In the genomic region with DNA sequence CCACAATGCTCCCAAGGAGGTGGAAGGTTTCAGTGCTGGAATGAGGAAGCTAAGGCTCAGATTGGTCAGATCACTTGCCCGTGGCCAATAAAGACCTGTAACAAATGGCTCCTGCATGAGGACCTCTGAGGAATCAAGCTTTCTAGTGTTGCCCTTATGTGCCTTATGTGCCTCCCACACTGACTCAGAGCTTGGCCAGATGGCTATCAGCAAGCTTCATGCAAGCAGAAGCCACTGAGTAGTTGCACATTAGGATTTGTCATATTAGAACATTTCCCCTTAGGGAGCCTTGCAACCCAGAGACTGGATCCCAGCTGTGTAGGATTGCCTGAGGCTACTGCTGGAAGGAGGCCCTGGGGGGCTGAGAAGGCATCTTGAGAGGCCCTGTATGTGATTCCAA, we compare ENCODE assay signal across 23 mouse cellular contexts. TPM values are rescaled to one million over a fixed set of nuclear protein-coding genes. Genes with fewer than 3 reads are reported as not detected.
DNase-seq lines count a peak whose midpoint lies in the region; TF ChIP-seq lines count a peak whose summit lies in the region.
"Had no signal": no experiment of that assay in that cellular context is flagged by ENCODE, and none has a peak within 500 bp of the region (broad histone marks: within the 10 kb centered on the region; RNA-seq: fewer than 3 reads in every experiment).

No protein-coding gene starts in this region.

- peak overlapping the region; percentile 92; the same call in 1 of the 2 replicates for H3K4me3 ChIP-seq in layer of hippocampus, adult 2 months
- H3K4me3 ChIP-seq: embryonic facial prominence, embryonic 10.5 days; embryonic facial prominence, embryonic 13.5 days; erythroblast, embryonic 14.5 days; forebrain, embryonic 12.5 days; heart, adult 2 months; heart, embryonic 10.5 days; heart, embryonic 13.5 days; hindbrain, embryonic 12.5 days had no signal

- 0 out of 2 replicates have a peak overlapping the region, but pooled peaks have one; percentile 18 for H3K27ac ChIP-seq in layer of hippocampus, adult 2 months
- H3K27ac ChIP-seq: embryonic facial prominence, embryonic 10.5 days; embryonic facial prominence, embryonic 13.5 days; forebrain, embryonic 12.5 days; forebrain, embryonic 15.5 days; heart, adult 2 months; heart, embryonic 10.5 days; heart, embryonic 13.5 days; hindbrain, embryonic 12.5 days; hindbrain, embryonic 15.5 days had no signal

- no peak for DNase-seq in layer of hippocampus, adult 2 months (ENCODE audit: low spot score in 2 of 2)
- no peak for DNase-seq in layer of hippocampus, adult 8-10 months (ENCODE audit: low spot score in 2 of 2)
- DNase-seq in MN1 (ENCODE audit: low spot score) = peak; percentile 43
- peak; percentile 73 for DNase-seq in brain, adult 2 months (ENCODE audit: low read depth, low spot score)
- DNase-seq in spleen, adult 12 weeks (ENCODE audit: low spot score) = no peak
- no peak for DNase-seq in left cerebral cortex, postnatal 36 days (ENCODE audit: low spot score in 2 of 2)
- DNase-seq: adrenal gland, adult 2 months; adrenal gland, postnatal 14 days; cerebellum, adult 9-11 months; gastrocnemius, postnatal 25 days; heart, adult 2 months; heart, postnatal 14 days had no signal

- TF ChIP-seq CTCF in layer of hippocampus, adult 2 months (conservative IDR thresholded peaks at IDR 0.05) = no peak

- intact Hi-C loops in left cerebral cortex, postnatal 36 days (cut with DNase I) = loop anchor here (5.0 kb wide), 1 partner anchor 48 kb away; the partner anchor contains the start of genes Cct7 and Pradc1

RNA-seq across cellular contexts. Expression of gene Fbxo41, which starts 2.4 kb away (rescaled TPM):
- 10 to 100 TPM; 84.7 to 90.8 TPM for total RNA-seq in layer of hippocampus, adult 2 months (2021)
- 10 to 100 TPM; 68.2 to 87.1 (median 81.3) TPM for total RNA-seq in layer of hippocampus, adult 8-10 months (2022)
- total RNA-seq in left cerebral cortex, postnatal 36 days (2021) = 100 to 1,000 TPM; 106 to 110 TPM
- total RNA-seq: gastrocnemius, adult 8-10 months; gastrocnemius, postnatal 25 days; heart, postnatal 14 days; hematopoietic stem cell, adult 5-6 weeks had no signal

RNA-seq across cellular contexts. Expression of gene Egr4, which starts 13.0 kb away (rescaled TPM):
- total RNA-seq in layer of hippocampus, adult 2 months (2021) = 10 to 100 TPM; 20.5 to 27.6 TPM
- total RNA-seq in layer of hippocampus, adult 8-10 months (2022) = 10 to 100 TPM; 18.5 to 24.4 (median 20.1) TPM
- 10 to 100 TPM; 37.5 to 60.8 TPM for total RNA-seq in left cerebral cortex, postnatal 36 days (2021)
- total RNA-seq: adrenal gland, adult 2 months; gastrocnemius, adult 8-10 months; gastrocnemius, postnatal 25 days; heart, adult 2 months; heart, postnatal 14 days had no signal

RNA-seq across cellular contexts. Expression of gene Pradc1, which starts 48.6 kb away (rescaled TPM):
- total RNA-seq in layer of hippocampus, adult 2 months (2021) = 10 to 100 TPM; 13.1 to 18.2 TPM
- total RNA-seq in layer of hippocampus, adult 8-10 months (2022) = 10 to 100 TPM; 18.0 to 20.9 (median 18.0) TPM
- total RNA-seq in left cerebral cortex, postnatal 36 days (2021) = 10 to 100 TPM; 24.6 to 31.4 TPM

RNA-seq across cellular contexts. Expression of gene Cct7, which starts 49.1 kb away (rescaled TPM):
- 100 to 1,000 TPM; 212 to 216 TPM for total RNA-seq in layer of hippocampus, adult 2 months (2021)
- 100 to 1,000 TPM; 214 to 247 (median 220) TPM for total RNA-seq in layer of hippocampus, adult 8-10 months (2022)
- total RNA-seq in left cerebral cortex, postnatal 36 days (2021) = 100 to 1,000 TPM; 203 to 224 TPM

Comparison
In these comparisons a context has a peak if more than half of its experiments do, and no peak if none do; other contexts are left out.
1. DNase-seq: peak in MN1 (single experiment) and brain, adult 2 months (single experiment); none in layer of hippocampus, adult 2 months (0 of 2), layer of hippocampus, adult 8-10 months (0 of 2), spleen, adult 12 weeks (single experiment) and left cerebral cortex, postnatal 36 days (0 of 2).